Mouse (Mus musculus): Measurements from ENCODE around the gene Dhx8.

Dhx8 gene

GRCm38 (mm10) chr11:101732518-101733440 lies at the start of gene Dhx8:
Gene Dhx8, plus strand, starts transcription at chr11:101732919.
- peak; percentile 99 for DNase-seq

GRCm38 (mm10) chr11:101687351-101688301 lies 45.1 kb upstream of the Dhx8 start:
- DNase-seq: no peak

GRCm38 (mm10) chr11:101689701-101690113 lies 43.0 kb upstream of the Dhx8 start:
- no peak for DNase-seq

- DNase-seq: no peak
Observed at GRCm38 (mm10) chr11:101690326-101690725, 42.4 kb upstream of the Dhx8 start.

GRCm38 (mm10) chr11:101695906-101696661 lies 36.6 kb upstream of the Dhx8 start:
- DNase-seq: no peak

GRCm38 (mm10) chr11:101697156-101697861 lies 35.4 kb upstream of the Dhx8 start:
- no peak for DNase-seq

GRCm38 (mm10) chr11:101698114-101698513 lies 34.6 kb upstream of the Dhx8 start:
- DNase-seq: no peak

- no peak for DNase-seq
Observed at GRCm38 (mm10) chr11:101699556-101699955, 33.2 kb upstream of the Dhx8 start.

- DNase-seq: no peak
Observed at GRCm38 (mm10) chr11:101699991-101700390, 32.7 kb upstream of the Dhx8 start.

GRCm38 (mm10) chr11:101700446-101700845 lies 32.3 kb upstream of the Dhx8 start:
- DNase-seq: peak; percentile 35

GRCm38 (mm10) chr11:101704081-101704480 lies 28.6 kb upstream of the Dhx8 start:
- no peak for DNase-seq

- DNase-seq: no peak
Observed at GRCm38 (mm10) chr11:101706764-101707448, 25.8 kb upstream of the Dhx8 start.

- no peak for DNase-seq
Observed at GRCm38 (mm10) chr11:101708482-101708881, 24.2 kb upstream of the Dhx8 start.

- DNase-seq: no peak
Observed at GRCm38 (mm10) chr11:101712811-101713210, 19.9 kb upstream of the Dhx8 start.

- DNase-seq: no peak
Observed at GRCm38 (mm10) chr11:101714012-101714411, 18.7 kb upstream of the Dhx8 start.

- DNase-seq: no peak
Observed at GRCm38 (mm10) chr11:101718324-101718723, 14.4 kb upstream of the Dhx8 start.

- DNase-seq: no peak
Observed at GRCm38 (mm10) chr11:101719986-101720520, 12.7 kb upstream of the Dhx8 start.

- DNase-seq: no peak
Observed at GRCm38 (mm10) chr11:101725043-101725442, 7.7 kb upstream of the Dhx8 start.

GRCm38 (mm10) chr11:101726765-101727164 lies 6.0 kb upstream of the Dhx8 start:
- no peak for DNase-seq

- no peak for DNase-seq
Observed at GRCm38 (mm10) chr11:101729308-101729707, 3.4 kb upstream of the Dhx8 start.

GRCm38 (mm10) chr11:101733596-101733995 lies 877 bp downstream of the Dhx8 start:
- DNase-seq: no peak

All from cerebellum, adult 9-10 months (tissue).